8 mouse cellular contexts compared by ENCODE assay signal in the genomic region with DNA sequence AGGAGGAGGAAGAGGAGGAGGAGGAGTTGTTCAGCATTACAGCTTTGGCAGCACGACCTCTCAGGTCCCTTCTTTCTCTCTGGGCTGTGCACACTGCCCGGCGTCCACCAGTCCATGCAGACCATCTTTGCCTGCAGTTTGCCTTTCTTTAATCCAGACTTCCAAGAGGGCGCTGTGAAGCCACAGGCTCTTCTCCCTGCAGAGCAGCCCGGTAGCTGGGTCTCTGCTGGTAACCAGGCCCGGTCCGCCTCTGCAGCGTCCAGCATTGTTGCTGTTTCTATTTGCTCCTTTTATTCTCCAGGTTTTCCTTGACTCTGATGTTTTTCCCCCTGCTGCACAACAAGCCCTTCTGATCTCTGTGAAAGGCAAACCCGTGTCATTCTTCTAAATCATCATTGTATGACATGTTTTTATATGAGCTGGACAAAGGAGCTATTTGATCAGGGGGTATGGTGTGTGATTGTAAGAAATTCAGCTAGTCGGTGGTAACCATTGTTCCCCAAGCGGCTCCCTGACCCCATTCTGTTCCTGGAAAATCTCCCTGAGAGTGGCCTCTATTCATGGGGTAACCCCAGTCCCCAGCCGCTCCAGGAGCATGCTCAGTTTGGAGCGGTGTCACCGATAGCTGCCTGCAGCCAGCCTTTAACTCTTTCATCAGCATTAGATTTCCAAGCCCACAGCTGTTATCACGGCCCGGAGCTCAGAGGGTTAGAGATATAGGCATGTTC. TPM values are rescaled to one million over a fixed set of nuclear protein-coding genes. Genes with fewer than 3 reads are reported as not detected.
DNase-seq lines count a peak whose midpoint lies in the region; ATAC-seq lines count a peak whose summit lies in the region.

No protein-coding gene starts in this region.

- no peaks in the 10 kb centered on the region for H3K27me3 ChIP-seq in heart, embryonic 15.5 days

- H3K9ac ChIP-seq in heart, embryonic 15.5 days, result peak overlapping the region; percentile 14; the same call in 1 of the 2 replicates

- peaks cover 12% of the 10 kb centered on the region for H3K4me1 ChIP-seq in heart, embryonic 15.5 days (replicated peaks)

- peak overlapping the region; percentile 45; the same call in 1 of the 2 replicates for H3K27ac ChIP-seq in heart, embryonic 15.5 days

- peak overlapping the region; percentile 61 for H3K4me2 ChIP-seq in heart, embryonic 15.5 days

- ATAC-seq in heart, embryonic 15.5 days (replicated peaks; ENCODE audit: insufficient number of reproducible peaks, insufficient read depth, low FRiP score, low read depth), result peak; percentile 72
- no peak for ATAC-seq in erythroid progenitor cell, adult 5-6 weeks (replicated peaks; ENCODE audit: low FRiP score, poor library complexity, severe bottlenecking)

- H3K9me3 ChIP-seq in heart, embryonic 15.5 days (replicated peaks), result no peaks in the 10 kb centered on the region

- peak; percentile 16 for DNase-seq in kidney, adult 9 months
- no peak for DNase-seq in kidney, adult 11 months
- peak; percentile 83 for DNase-seq in embryo, embryonic 11 days
- DNase-seq in layer of hippocampus, adult 8-10 months (ENCODE audit: low spot score in 2 of 2), result peak; percentile 30 to 37
- DNase-seq in lung, postnatal 25 days (ENCODE audit: low spot score), result peak; percentile 13
- peak; percentile 63 for DNase-seq in right cerebral cortex, postnatal 4 days

- no peaks in the 10 kb centered on the region for H3K36me3 ChIP-seq in heart, embryonic 15.5 days

- H3K4me3 ChIP-seq in heart, embryonic 15.5 days, result peak overlapping the region; percentile 32

- WGBS in heart, embryonic 15.5 days, result 9% methylated on average over 16 of the region's 16 CpGs

RNA-seq across cellular contexts. Expression of gene Fgf8, which starts 25.1 kb away (rescaled TPM):
- 0.47 and 0.52 TPM in 2 replicates for polyA plus RNA-seq in heart, embryonic 15.5 days (2015; fragmentation: Nextera tagmentation; extraction: Ambion mirVana)
- total RNA-seq in layer of hippocampus, adult 8-10 months (2022), result not detected
- not detected in 2 replicates for total RNA-seq in erythroid progenitor cell, adult 5-6 weeks (2015; ENCODE audit: low replicate concordance)
- not detected in 2 replicates for total RNA-seq in erythroid progenitor cell, adult 5-6 weeks (2017; ENCODE audit: low replicate concordance)

RNA-seq across cellular contexts. Expression of gene Npm3, which starts 31.7 kb away (rescaled TPM):
- 8.4 and 9.1 TPM in 2 replicates for polyA plus RNA-seq in heart, embryonic 15.5 days (2015; fragmentation: Nextera tagmentation; extraction: Ambion mirVana)
- total RNA-seq in layer of hippocampus, adult 8-10 months (2022), result 10 to 100 TPM in 2 of 4 experiments, 1 to 10 TPM in 2; 7.6 to 12.9 (median 9.1) TPM
- 5.4 and 6.8 TPM in 2 replicates for total RNA-seq in erythroid progenitor cell, adult 5-6 weeks (2015; ENCODE audit: low replicate concordance)
- total RNA-seq in erythroid progenitor cell, adult 5-6 weeks (2017; ENCODE audit: low replicate concordance), result 1.1 and 16.3 TPM in 2 replicates

RNA-seq across cellular contexts. Expression of gene Fbxw4, which starts 57.5 kb away (rescaled TPM):
- polyA plus RNA-seq in heart, embryonic 15.5 days (2015; fragmentation: Nextera tagmentation; extraction: Ambion mirVana), result 3.5 and 7.7 TPM in 2 replicates
- total RNA-seq in layer of hippocampus, adult 8-10 months (2022), result 10 to 100 TPM; 37.7 to 42.2 (median 40.0) TPM
- total RNA-seq in erythroid progenitor cell, adult 5-6 weeks (2015; ENCODE audit: low replicate concordance), result 20.5 and 26.4 TPM in 2 replicates
- total RNA-seq in erythroid progenitor cell, adult 5-6 weeks (2017; ENCODE audit: low replicate concordance), result 22.2 and 23.4 TPM in 2 replicates
